Mouse (Mus musculus) brain, embryonic 14.5 days (tissue): ENCODE data around the gene Ryk.

Experiments
- CTCF ChIP-seq: fragments of 200-500 bp; IDR thresholded peaks from 2 replicates; pipeline ENCODE4 v1.5.1; 2012; ENCODE audit warnings: inconsistent platforms, mild to moderate bottlenecking, moderate library complexity, borderline replicate concordance; ENCODE audit not compliant: insufficient read depth, insufficient read length; ENCODE audit errors: extremely low read depth
- POLR2A ChIP-seq: fragments of 200-500 bp; IDR thresholded peaks from 2 replicates; pipeline ENCODE4 v1.6.1; 2012; ENCODE audit warnings: mild to moderate bottlenecking, inconsistent platforms, borderline replicate concordance; ENCODE audit not compliant: poor library complexity, insufficient read depth, insufficient read length, severe bottlenecking; ENCODE audit errors: extremely low read depth

DNA sequence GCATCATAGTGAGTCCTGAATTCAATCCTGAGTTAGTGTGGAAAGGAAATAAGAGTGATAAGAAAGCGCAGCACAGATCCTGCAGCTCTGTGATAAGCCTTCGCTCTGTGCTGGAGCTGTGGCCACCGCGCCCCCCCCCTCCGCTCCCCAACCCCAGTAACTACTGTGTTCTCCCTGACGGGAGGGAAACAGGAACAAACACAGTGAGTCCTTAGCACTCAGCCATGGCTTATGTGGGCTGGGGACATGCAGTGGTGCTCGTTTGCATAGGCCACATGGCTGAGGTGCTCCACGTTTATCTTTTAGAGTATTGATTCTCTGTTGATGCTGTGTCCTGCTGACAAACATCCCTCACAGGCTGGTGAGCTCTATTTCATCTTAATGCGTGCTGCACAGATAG is 55.4 kb downstream of the Ryk start:
- TF ChIP-seq CTCF (no peak), POLR2A (no peak)
